Mouse (Mus musculus) limb, embryonic 12.5 days (tissue): ENCODE measurements around the gene Lmntd1. TPM values are rescaled to one million over a fixed set of nuclear protein-coding genes. Genes with fewer than 3 reads are reported as not detected.
"Not testable (repeated sequence)": the region's sequence is repeated elsewhere in the genome, so short reads cannot be mapped to it uniquely, and the experiment has no call there.

Experiments
- ATAC-seq: fragments of 200-750 bp; cut with Nextera tagmentation; 2 replicates; pipeline ENCODE4 v1.8.0; 2017; ENCODE audit warnings: low read depth, moderate TSS enrichment; ENCODE audit not compliant: insufficient number of reproducible peaks, insufficient read depth, low FRiP score, low TSS enrichment
- H3K27ac ChIP-seq: fragments of 300-500 bp; sonication (generic); 2 replicates; pipeline ENCODE4 v1.5.1; 2016; ENCODE audit warnings: mild to moderate bottlenecking, moderate library complexity
- H3K27me3 ChIP-seq: fragments of 300-500 bp; sonication (generic); 2 replicates; pipeline ENCODE4 v1.6.1; 2016; ENCODE audit warnings: mild to moderate bottlenecking, moderate library complexity
- H3K36me3 ChIP-seq: fragments of 300-500 bp; sonication (generic); 2 replicates; pipeline ENCODE4 v1.6.1; 2016; ENCODE audit warnings: mild to moderate bottlenecking, moderate library complexity
- H3K4me1 ChIP-seq: fragments of 300-500 bp; sonication (generic); replicated peaks from 2 replicates; pipeline ENCODE4 v1.6.1; 2016
- H3K4me2 ChIP-seq: fragments of 300-500 bp; sonication (generic); 2 replicates; pipeline ENCODE4 v1.6.1; 2016; ENCODE audit warnings: mild to moderate bottlenecking, moderate library complexity
- H3K4me3 ChIP-seq: fragments of 300-500 bp; sonication (generic); replicated peaks from 2 replicates; pipeline ENCODE4 v1.5.1; 2016; ENCODE audit warnings: mild to moderate bottlenecking
- H3K9ac ChIP-seq: fragments of 300-500 bp; sonication (generic); replicated peaks from 2 replicates; pipeline ENCODE4 v1.6.1; 2016; ENCODE audit warnings: mild to moderate bottlenecking, moderate library complexity
- H3K9me3 ChIP-seq: fragments of 300-500 bp; sonication (generic); 2 replicates; pipeline ENCODE4 v1.6.1; 2016; ENCODE audit warnings: mild to moderate bottlenecking, moderate library complexity
- WGBS: fragments of 180-500 bp; shearing (Covaris S2); methylation state at CpG from one replicate; pipeline ENCODE4 v1.1.7; 2016; 5-methylcytosine and 5-hydroxymethylcytosine counted together
- polyA plus RNA-seq: library from polyadenylated mRNA; unstranded; fragments of >200 nt; fragmentation: Nextera tagmentation; extraction: Ambion mirVana; gene quantifications from 2 replicates; pipeline ENCODE4 v1.2.1, GENCODE M21; 2016

The Lmntd1 gene
- polyA plus RNA-seq, 1 experiment from 2014 or later, result 0.18 TPM

GRCm38 (mm10) chr6:145337521-145337920 lies 276.6 kb downstream of the Lmntd1 start:
- not testable (repeated sequence) for ATAC-seq, H3K9me3 ChIP-seq, H3K36me3 ChIP-seq, H3K4me2 ChIP-seq, H3K4me1 ChIP-seq, H3K9ac ChIP-seq, H3K4me3 ChIP-seq, H3K27ac ChIP-seq
- peaks cover 31% of the 10 kb centered on the region for H3K27me3 ChIP-seq
- WGBS, result 89% methylated on average over 6 of the region's 6 CpGs

GRCm38 (mm10) chr6:145335876-145336768 lies 278.0 kb downstream of the Lmntd1 start:
- WGBS, result 68% methylated on average over 18 of the region's 18 CpGs
- no peak for ATAC-seq
- H3K9me3 ChIP-seq, result no peaks in the 10 kb centered on the region
- H3K36me3 ChIP-seq, result no peaks in the 10 kb centered on the region
- H3K4me2 ChIP-seq, result no peak overlapping the region
- peaks cover 4% of the 10 kb centered on the region for H3K4me1 ChIP-seq
- H3K9ac ChIP-seq, result no peak overlapping the region
- no peak overlapping the region for H3K27ac ChIP-seq
- H3K4me3 ChIP-seq, result no peak overlapping the region
- peaks cover 31% of the 10 kb centered on the region for H3K27me3 ChIP-seq

DNA sequence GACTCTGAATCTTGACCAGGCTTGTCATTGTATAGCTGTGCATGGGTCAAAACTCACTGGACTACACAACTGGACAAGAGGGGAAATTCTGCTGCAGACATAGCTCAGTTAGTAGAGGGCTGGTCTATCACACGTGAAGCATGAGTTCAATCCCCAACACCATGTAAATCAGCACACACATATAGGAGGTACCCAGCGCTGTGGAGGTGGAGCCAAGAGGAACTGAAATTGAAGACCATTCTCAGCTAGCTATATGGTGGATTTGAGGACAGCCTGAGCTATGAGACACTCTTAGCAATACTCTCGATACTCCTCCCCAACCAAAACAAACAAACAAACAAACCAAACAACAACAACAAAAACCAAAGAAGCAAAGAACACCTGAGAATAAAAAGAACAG lies 279.9 kb downstream of the Lmntd1 start:
- WGBS, result 80% methylated on average over 3 of the region's 3 CpGs
- Histone ChIP-seq H3K27ac (no peak overlapping the region), H3K27me3 (peaks cover 22% of the 10 kb centered on the region), H3K4me1 (no peaks in the 10 kb centered on the region), H3K9me3 (no peaks in the 10 kb centered on the region), H3K4me2 (no peak overlapping the region), H3K4me3 (no peak overlapping the region), H3K9ac (no peak overlapping the region), H3K36me3 (no peaks in the 10 kb centered on the region)
- no peak for ATAC-seq

DNA sequence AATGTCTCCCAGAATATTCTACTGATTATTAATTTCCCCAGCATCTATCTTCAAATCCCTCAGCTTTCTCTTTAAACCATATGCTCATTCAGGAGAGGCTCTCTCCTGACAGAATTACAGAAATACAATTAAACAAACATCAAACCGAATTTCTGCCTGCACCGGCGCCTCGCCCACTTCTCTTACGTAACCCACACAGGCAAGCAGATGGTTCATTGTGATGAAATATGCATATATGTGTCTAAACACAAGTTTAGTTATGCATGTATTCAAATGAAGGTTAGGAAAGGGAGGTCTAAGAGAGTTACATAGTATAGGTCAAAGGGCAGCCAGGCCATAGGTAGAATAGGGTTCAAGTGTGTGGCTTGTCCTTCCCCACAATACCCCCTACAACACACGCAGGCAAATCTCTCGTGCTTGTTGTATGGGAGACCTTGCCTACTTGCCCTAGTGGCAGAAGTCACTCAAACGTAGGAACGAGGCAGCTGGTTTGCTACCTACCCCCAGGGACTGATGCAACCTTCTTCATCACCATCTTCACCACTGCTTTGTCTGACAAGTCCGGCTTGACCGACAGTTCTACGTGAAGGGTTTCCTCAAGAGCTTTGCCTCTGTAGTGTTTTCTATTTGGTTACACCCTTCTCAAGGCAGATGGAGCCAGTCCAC lies 287.8 kb downstream of the Lmntd1 start:
- Histone ChIP-seq H3K27ac (no peak overlapping the region), H3K4me2 (no peak overlapping the region), H3K9me3 (no peaks in the 10 kb centered on the region), H3K36me3 (no peaks in the 10 kb centered on the region), H3K9ac (no peak overlapping the region), H3K4me3 (no peak overlapping the region), H3K4me1 (0 out of 2 replicates have a peak, but pooled peaks cover 3% of the 10 kb centered on the region), H3K27me3 (no peaks in the 10 kb centered on the region)
- WGBS, result 88% methylated on average over 12 of the region's 12 CpGs
- no peak for ATAC-seq

DNA sequence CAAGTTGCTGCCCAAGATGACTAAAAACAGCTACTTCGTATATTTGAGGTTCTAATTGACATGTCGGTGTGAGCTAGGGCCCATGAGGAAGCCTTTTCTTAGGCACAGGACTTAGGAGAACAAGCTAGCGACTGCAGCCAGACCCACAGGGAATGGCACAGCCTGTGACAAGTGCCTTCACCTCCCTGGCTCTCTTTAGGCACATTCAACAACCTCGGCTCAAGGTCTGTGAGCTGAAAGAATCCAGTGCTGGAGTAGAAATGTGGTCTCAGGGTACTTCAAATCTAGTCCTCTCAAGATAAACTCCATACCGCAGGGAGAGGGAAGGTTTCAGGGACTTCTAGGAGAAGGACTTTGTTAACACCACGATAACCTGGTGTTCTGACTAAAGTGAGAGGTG lies 289.0 kb downstream of the Lmntd1 start:
- Histone ChIP-seq H3K36me3 (no peaks in the 10 kb centered on the region), H3K9ac (no peak overlapping the region), H3K4me1 (peaks cover 4% of the 10 kb centered on the region; the same call in 1 of the 2 replicates), H3K4me2 (no peak overlapping the region), H3K4me3 (no peak overlapping the region), H3K27me3 (no peaks in the 10 kb centered on the region), H3K9me3 (no peaks in the 10 kb centered on the region), H3K27ac (no peak overlapping the region)
- ATAC-seq, result no peak
- 50% methylated on average over 6 of the region's 6 CpGs for WGBS

- Histone ChIP-seq H3K36me3 (no peaks in the 10 kb centered on the region), H3K4me2 (no peak overlapping the region), H3K9ac (no peak overlapping the region), H3K27ac (no peak overlapping the region), H3K27me3 (no peaks in the 10 kb centered on the region), H3K9me3 (no peaks in the 10 kb centered on the region), H3K4me3 (no peak overlapping the region), H3K4me1 (peaks cover 9% of the 10 kb centered on the region; the same call in 1 of the 2 replicates)
- ATAC-seq, result no peak
- 38% methylated on average over 7 of the region's 7 CpGs for WGBS
Observed at GRCm38 (mm10) chr6:145324470-145324869, 289.6 kb downstream of the Lmntd1 start.

DNA sequence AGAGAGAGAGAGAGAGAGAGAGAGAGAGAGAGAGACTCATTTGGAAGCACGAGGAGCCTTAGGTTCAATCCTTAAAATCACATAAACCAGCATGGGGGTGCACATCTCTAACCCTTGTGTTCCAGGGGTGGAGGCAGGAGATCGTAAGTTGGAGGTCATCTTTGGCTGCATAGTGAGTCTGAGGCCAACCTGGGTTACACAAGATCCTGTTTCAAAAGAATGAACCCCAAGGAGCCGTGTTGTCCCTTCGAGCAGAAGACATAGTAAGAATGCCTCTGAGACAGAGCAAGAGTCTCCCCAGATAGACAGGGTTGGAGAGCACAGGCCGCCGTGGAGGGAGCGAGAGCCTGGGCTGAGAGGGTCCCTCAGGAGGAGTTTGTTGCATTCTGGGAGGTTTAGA lies 291.9 kb downstream of the Lmntd1 start:
- no peak for ATAC-seq
- no peak overlapping the region for H3K4me2 ChIP-seq
- H3K27me3 ChIP-seq, result no peaks in the 10 kb centered on the region; the same call in 1 of the 2 replicates
- no peaks in the 10 kb centered on the region for H3K36me3 ChIP-seq
- peaks cover 9% of the 10 kb centered on the region; the same call in 1 of the 2 replicates for H3K4me1 ChIP-seq
- H3K27ac ChIP-seq, result no peak overlapping the region
- H3K9ac ChIP-seq, result no peak overlapping the region
- 83% methylated on average over 7 of the region's 7 CpGs for WGBS
- no peak overlapping the region for H3K4me3 ChIP-seq
- H3K9me3 ChIP-seq, result no peaks in the 10 kb centered on the region

- H3K4me2 ChIP-seq, result no peak overlapping the region
- 0 out of 2 replicates have a peak, but pooled peaks have one; percentile 31 for ATAC-seq
Observed at GRCm38 (mm10) chr6:145320156-145320555, 294.0 kb downstream of the Lmntd1 start.

More at GRCm38 (mm10) chr6:145320156-145320555, 294.0 kb downstream of the Lmntd1 start:
- Histone ChIP-seq H3K4me3 (no peak overlapping the region), H3K9me3 (no peaks in the 10 kb centered on the region), H3K9ac (no peak overlapping the region), H3K36me3 (no peaks in the 10 kb centered on the region), H3K4me1 (peaks cover 9% of the 10 kb centered on the region; the same call in 1 of the 2 replicates), H3K27ac (no peak overlapping the region), H3K27me3 (no peaks in the 10 kb centered on the region; the same call in 1 of the 2 replicates)
- 63% methylated on average over 10 of the region's 10 CpGs for WGBS

Other genes with a start within 250 kb of the Lmntd1 start
- gene Tuba3b, start 1.4 kb upstream of the Lmntd1 start, polyA plus RNA-seq, result not detected in 2 replicates
- 9.2 and 13.7 TPM in 2 replicates for gene Rassf8, start 132.4 kb upstream of the Lmntd1 start, polyA plus RNA-seq